In genomic region chr10:14445590-14446291, GRCm38 (mm10) we compare ENCODE assay signal across 27 mouse cellular contexts.
A peak's percentile ranks its signal among the peaks of the same experiment; 100 is the strongest.
DNase-seq lines count a peak whose midpoint lies in the region; ATAC-seq lines count a peak whose summit lies in the region.
"Had no signal": no experiment of that assay in that cellular context is flagged by ENCODE, and none has a peak within 500 bp of the region (broad histone marks: within the 10 kb centered on the region; RNA-seq: fewer than 3 reads in every experiment).

No protein-coding gene starts in this region.

- peak overlapping the region; percentile 31 for H3K4me2 ChIP-seq in liver, embryonic 11.5 days
- peak overlapping the region; percentile 30 for H3K4me2 ChIP-seq in liver, embryonic 12.5 days
- no peak overlapping the region for H3K4me2 ChIP-seq in midbrain, embryonic 11.5 days
- H3K4me2 ChIP-seq: embryonic facial prominence, embryonic 13.5 days; forebrain, embryonic 15.5 days; heart, embryonic 13.5 days; hindbrain, embryonic 12.5 days; kidney, embryonic 15.5 days; limb, embryonic 13.5 days; lung, embryonic 14.5 days; midbrain, embryonic 12.5 days; stomach, embryonic 15.5 days had no signal

- no peaks in the 10 kb centered on the region for H3K27me3 ChIP-seq in liver, embryonic 11.5 days (replicated peaks; ENCODE audit: control insufficient read depth, insufficient read depth, low read length)
- H3K27me3 ChIP-seq in liver, embryonic 12.5 days (replicated peaks) = no peaks in the 10 kb centered on the region
- H3K27me3 ChIP-seq in midbrain, embryonic 11.5 days (ENCODE audit: control insufficient read depth, insufficient read depth, low read length) = no peaks in the 10 kb centered on the region
- H3K27me3 ChIP-seq: embryonic facial prominence, embryonic 13.5 days; forebrain, embryonic 15.5 days; heart, embryonic 13.5 days; hindbrain, embryonic 12.5 days; kidney, embryonic 15.5 days; limb, embryonic 13.5 days; midbrain, embryonic 12.5 days; stomach, embryonic 15.5 days had no signal

- H3K9me3 ChIP-seq in liver, embryonic 11.5 days (ENCODE audit: control insufficient read depth, low read length) = no peaks in the 10 kb centered on the region
- H3K9me3 ChIP-seq in liver, embryonic 12.5 days (replicated peaks) = no peaks in the 10 kb centered on the region
- H3K9me3 ChIP-seq in midbrain, embryonic 11.5 days (ENCODE audit: control insufficient read depth, low read length) = no peaks in the 10 kb centered on the region
- H3K9me3 ChIP-seq: embryonic facial prominence, embryonic 13.5 days; forebrain, embryonic 15.5 days; hindbrain, embryonic 12.5 days; kidney, embryonic 15.5 days; limb, embryonic 13.5 days; midbrain, embryonic 12.5 days; stomach, embryonic 15.5 days had no signal

- H3K4me3 ChIP-seq in liver, embryonic 11.5 days (ENCODE audit: low read depth, low read length) = no peak overlapping the region
- H3K4me3 ChIP-seq in liver, embryonic 12.5 days = peak overlapping the region; percentile 16; the same call in 1 of the 2 replicates
- H3K4me3 ChIP-seq in midbrain, embryonic 11.5 days (ENCODE audit: low read depth, low read length) = no peak overlapping the region
- H3K4me3 ChIP-seq: embryonic facial prominence, embryonic 13.5 days; forebrain, embryonic 15.5 days; heart, adult 2 months; heart, embryonic 13.5 days; hindbrain, embryonic 12.5 days; kidney, embryonic 15.5 days; limb, embryonic 13.5 days; midbrain, embryonic 12.5 days; stomach, embryonic 15.5 days had no signal

- no peaks in the 10 kb centered on the region for H3K4me1 ChIP-seq in liver, embryonic 11.5 days (replicated peaks; ENCODE audit: control insufficient read depth, insufficient read depth, low read length)
- no peaks in the 10 kb centered on the region for H3K4me1 ChIP-seq in liver, embryonic 12.5 days
- no peaks in the 10 kb centered on the region for H3K4me1 ChIP-seq in midbrain, embryonic 11.5 days (ENCODE audit: control insufficient read depth, insufficient read depth, low read length)
- H3K4me1 ChIP-seq: embryonic facial prominence, embryonic 13.5 days; forebrain, embryonic 15.5 days; heart, embryonic 13.5 days; hindbrain, embryonic 12.5 days; kidney, embryonic 15.5 days; limb, embryonic 13.5 days; midbrain, embryonic 12.5 days; stomach, embryonic 15.5 days had no signal

- no peak for DNase-seq in liver, embryonic 11.5 days (ENCODE audit: low spot score)
- DNase-seq in liver = no peak
- no peak for DNase-seq in midbrain, embryonic 11.5 days (ENCODE audit: low spot score, missing footprints)
- no peak for DNase-seq in gastrocnemius, adult 8-10 months (ENCODE audit: low spot score in 2 of 2)
- no peak for DNase-seq in thymus, postnatal 10 days (ENCODE audit: low spot score in 2 of 2)
- DNase-seq: adrenal gland, adult 8-10 months; cerebellum, adult 18-20 months; cerebellum, postnatal 14 days; gastrocnemius, postnatal 10 days; heart, adult 2 months; kidney, adult 11 months; kidney, postnatal 4 days; lung, embryonic 14.5 days; lung, postnatal 36 days; thymus, postnatal 36 days had no signal

- WGBS in liver, embryonic 11.5 days = 54% methylated on average over 12 of the region's 12 CpGs
- 34% methylated on average over 12 of the region's 12 CpGs for WGBS in liver, embryonic 12.5 days (ENCODE audit: insufficient replicate concordance)
- WGBS in midbrain, embryonic 11.5 days = 92% methylated on average over 12 of the region's 12 CpGs

- no peak overlapping the region for H3K27ac ChIP-seq in liver, embryonic 11.5 days (ENCODE audit: low read depth, low read length)
- no peak overlapping the region for H3K27ac ChIP-seq in liver, embryonic 12.5 days
- H3K27ac ChIP-seq in midbrain, embryonic 11.5 days (ENCODE audit: low read depth, low read length) = no peak overlapping the region
- H3K27ac ChIP-seq: embryonic facial prominence, embryonic 13.5 days; forebrain, embryonic 15.5 days; heart, adult 2 months; heart, embryonic 13.5 days; hindbrain, embryonic 12.5 days; kidney, embryonic 15.5 days; limb, embryonic 13.5 days; midbrain, embryonic 12.5 days; stomach, embryonic 15.5 days had no signal

- ATAC-seq in liver, embryonic 11.5 days (replicated peaks; ENCODE audit: low FRiP score) = peak; percentile 80
- peak; percentile 66 for ATAC-seq in liver, embryonic 12.5 days
- 0 out of 2 replicates have a peak, but pooled peaks have one; percentile 24 for ATAC-seq in megakaryocyte, adult 5-6 weeks (ENCODE audit: poor library complexity, severe bottlenecking)
- no peak for ATAC-seq in midbrain, embryonic 11.5 days (ENCODE audit: low FRiP score)
- ATAC-seq: activated CD4-positive, CD25-positive, alpha-beta regulatory T cell, adult 4 months; CD4-positive, CD25-positive, alpha-beta regulatory T cell, adult 4 months; forebrain, embryonic 15.5 days had no signal

- no peaks in the 10 kb centered on the region; the same call in 1 of the 2 replicates for H3K36me3 ChIP-seq in liver, embryonic 11.5 days (ENCODE audit: control insufficient read depth, insufficient read depth, low read length)
- no peaks in the 10 kb centered on the region for H3K36me3 ChIP-seq in liver, embryonic 12.5 days
- H3K36me3 ChIP-seq in midbrain, embryonic 11.5 days (ENCODE audit: control insufficient read depth, insufficient read depth, low read length) = no peaks in the 10 kb centered on the region
- H3K36me3 ChIP-seq: embryonic facial prominence, embryonic 13.5 days; forebrain, embryonic 15.5 days; hindbrain, embryonic 12.5 days; kidney, embryonic 15.5 days; limb, embryonic 13.5 days; midbrain, embryonic 12.5 days; stomach, embryonic 15.5 days had no signal

- H3K9ac ChIP-seq in liver, embryonic 11.5 days (ENCODE audit: low read depth, low read length) = no peak overlapping the region
- H3K9ac ChIP-seq in liver, embryonic 12.5 days = no peak overlapping the region
- H3K9ac ChIP-seq in midbrain, embryonic 11.5 days (ENCODE audit: low read length) = no peak overlapping the region
- H3K9ac ChIP-seq: embryonic facial prominence, embryonic 13.5 days; forebrain, embryonic 15.5 days; heart, embryonic 13.5 days; hindbrain, embryonic 12.5 days; kidney, embryonic 15.5 days; limb, embryonic 13.5 days; lung, embryonic 14.5 days; midbrain, embryonic 12.5 days; stomach, embryonic 15.5 days had no signal
